Mouse (Mus musculus) hindbrain, embryonic 16.5 days (tissue): ENCODE results near the gene Prkcg. TPM values are rescaled to one million over a fixed set of nuclear protein-coding genes. Genes with fewer than 3 reads are reported as not detected.

Experiments used
- ATAC-seq: fragments of 200-750 bp; cut with Nextera tagmentation; 2 replicates; pipeline ENCODE4 v1.8.0; 2017; ENCODE audit warnings: moderate TSS enrichment, moderate library complexity
- H3K27ac ChIP-seq: fragments of 300-500 bp; sonication (generic); 2 replicates; pipeline ENCODE4 v1.5.1; 2014; ENCODE audit warnings: low read depth, mild to moderate bottlenecking, control low read depth, low read length, moderate library complexity
- H3K27me3 ChIP-seq: fragments of 300-500 bp; sonication (generic); replicated peaks from 2 replicates; pipeline ENCODE4 v1.6.1; 2014; ENCODE audit warnings: low read length; ENCODE audit not compliant: control insufficient read depth, insufficient read depth
- H3K36me3 ChIP-seq: fragments of 300-500 bp; sonication (generic); 2 replicates; pipeline ENCODE4 v1.6.1; 2014; ENCODE audit warnings: mild to moderate bottlenecking, low read length, moderate library complexity, mixed read lengths; ENCODE audit not compliant: control insufficient read depth, insufficient read depth
- H3K4me1 ChIP-seq: fragments of 300-500 bp; sonication (generic); 2 replicates; pipeline ENCODE4 v1.6.1; 2014; ENCODE audit warnings: low read depth, low read length; ENCODE audit not compliant: control insufficient read depth, insufficient read depth
- H3K4me2 ChIP-seq: fragments of 300-500 bp; sonication (generic); 2 replicates; pipeline ENCODE4 v1.6.1; 2014; ENCODE audit warnings: mild to moderate bottlenecking, low read length, control low read depth, moderate library complexity
- H3K4me3 ChIP-seq: fragments of 300-500 bp; sonication (generic); 2 replicates; pipeline ENCODE4 v1.5.1; 2014; ENCODE audit warnings: mild to moderate bottlenecking, low read length, control low read depth, moderate library complexity
- H3K9ac ChIP-seq: fragments of 300-500 bp; sonication (generic); 2 replicates; pipeline ENCODE4 v1.6.1; 2014; ENCODE audit warnings: low read depth, mild to moderate bottlenecking, control low read depth, low read length, moderate library complexity
- H3K9me3 ChIP-seq: fragments of 300-500 bp; sonication (generic); 2 replicates; pipeline ENCODE4 v1.6.1; 2014; ENCODE audit warnings: mild to moderate bottlenecking, low read length, moderate library complexity; ENCODE audit not compliant: control insufficient read depth
- WGBS: fragments of 180-500 bp; shearing (Covaris S2); extraction: QIAGEN DNeasy Blood & Tissue Kit; methylation state at CpG from one replicate; pipeline ENCODE4 v1.1.7; 2014; 5-methylcytosine and 5-hydroxymethylcytosine counted together
- polyA plus RNA-seq: library from polyadenylated mRNA; unstranded; fragments of >200 nt; fragmentation: Nextera tagmentation; extraction: Ambion mirVana; gene quantifications from 2 replicates; pipeline ENCODE4 v1.2.1, GENCODE M21; 2015

The Prkcg gene
- polyA plus RNA-seq, 1 experiment from 2014 or later, result 2.3 TPM

GRCm38 (mm10) chr7:3296711-3297110, 7.7 kb downstream of the Prkcg start:
- H3K27me3 ChIP-seq, result peaks cover 10% of the 10 kb centered on the region
- 94% methylated on average over 16 of the region's 16 CpGs for WGBS
- H3K9me3 ChIP-seq, result no peaks in the 10 kb centered on the region
- peaks cover 5% of the 10 kb centered on the region for H3K4me1 ChIP-seq
- H3K27ac ChIP-seq, result no peak overlapping the region
- H3K36me3 ChIP-seq, result peaks cover 24% of the 10 kb centered on the region
- H3K4me3 ChIP-seq, result no peak overlapping the region
- ATAC-seq, result no peak
- no peak overlapping the region for H3K4me2 ChIP-seq
- H3K9ac ChIP-seq, result no peak overlapping the region

DNA sequence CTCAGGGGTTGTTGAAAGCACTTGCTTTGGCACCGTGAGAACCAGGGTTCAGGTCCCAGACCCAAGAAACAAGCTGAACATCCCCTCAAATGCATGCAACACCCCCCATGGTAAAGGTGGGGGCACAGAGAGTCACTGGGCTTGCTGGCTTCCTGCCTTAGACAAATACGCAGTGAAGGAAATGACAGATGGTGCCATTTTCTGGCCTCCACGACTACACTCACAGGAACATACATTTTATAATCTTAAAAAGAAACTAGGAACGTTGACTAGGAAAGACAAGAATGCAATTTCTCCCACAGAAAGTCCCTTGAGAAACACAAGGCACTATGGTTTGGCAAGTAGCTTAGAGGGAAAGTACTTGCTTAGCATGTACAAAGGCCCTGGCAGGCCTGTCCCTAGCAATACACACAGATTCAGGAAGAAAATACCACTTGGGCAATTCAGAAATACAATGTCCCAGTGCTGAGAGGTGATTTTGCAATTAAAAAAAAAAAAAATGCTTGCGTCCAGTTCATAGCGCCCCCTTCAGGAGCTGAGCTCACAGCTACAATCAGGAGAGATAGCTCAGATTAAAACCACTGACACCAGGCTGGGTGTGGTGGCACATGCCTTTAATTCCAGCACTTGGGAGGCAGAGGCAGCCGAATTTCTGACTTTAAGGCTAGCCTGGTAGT, 11.1 kb downstream of the Prkcg start:
- no peak for ATAC-seq
- H3K9me3 ChIP-seq, result no peaks in the 10 kb centered on the region
- peaks cover 25% of the 10 kb centered on the region for H3K4me1 ChIP-seq
- 50% methylated on average over 7 of the region's 7 CpGs for WGBS
- H3K9ac ChIP-seq, result no peak overlapping the region
- no peak overlapping the region for H3K4me3 ChIP-seq
- H3K27me3 ChIP-seq, result peaks cover 12% of the 10 kb centered on the region
- peaks cover 18% of the 10 kb centered on the region for H3K36me3 ChIP-seq
- H3K4me2 ChIP-seq, result no peak overlapping the region
- H3K27ac ChIP-seq, result no peak overlapping the region

- Histone ChIP-seq H3K4me2 (no peak overlapping the region), H3K4me1 (peaks cover 25% of the 10 kb centered on the region), H3K27ac (no peak overlapping the region), H3K36me3 (peaks cover 18% of the 10 kb centered on the region), H3K9me3 (no peaks in the 10 kb centered on the region), H3K27me3 (peaks cover 12% of the 10 kb centered on the region), H3K4me3 (no peak overlapping the region), H3K9ac (no peak overlapping the region)
- ATAC-seq, result no peak
- WGBS, result 74% methylated on average over 8 of the region's 8 CpGs
Measured at GRCm38 (mm10) chr7:3300891-3301627, 12.1 kb downstream of the Prkcg start.

GRCm38 (mm10) chr7:3301628-3302555, 12.9 kb downstream of the Prkcg start:
- H3K36me3 ChIP-seq, result peaks cover 12% of the 10 kb centered on the region
- H3K9ac ChIP-seq, result 0 out of 2 replicates have a peak overlapping the region, but pooled peaks have one; percentile 36
- peak; percentile 50 for ATAC-seq
- H3K4me2 ChIP-seq, result peak overlapping the region; percentile 95
- H3K27me3 ChIP-seq, result peaks cover 12% of the 10 kb centered on the region
- peak overlapping the region; percentile 27 for H3K4me3 ChIP-seq
- WGBS, result 7% methylated on average over 33 of the region's 33 CpGs
- H3K27ac ChIP-seq, result no peak overlapping the region
- H3K4me1 ChIP-seq, result peaks cover 25% of the 10 kb centered on the region
- H3K9me3 ChIP-seq, result no peaks in the 10 kb centered on the region

DNA sequence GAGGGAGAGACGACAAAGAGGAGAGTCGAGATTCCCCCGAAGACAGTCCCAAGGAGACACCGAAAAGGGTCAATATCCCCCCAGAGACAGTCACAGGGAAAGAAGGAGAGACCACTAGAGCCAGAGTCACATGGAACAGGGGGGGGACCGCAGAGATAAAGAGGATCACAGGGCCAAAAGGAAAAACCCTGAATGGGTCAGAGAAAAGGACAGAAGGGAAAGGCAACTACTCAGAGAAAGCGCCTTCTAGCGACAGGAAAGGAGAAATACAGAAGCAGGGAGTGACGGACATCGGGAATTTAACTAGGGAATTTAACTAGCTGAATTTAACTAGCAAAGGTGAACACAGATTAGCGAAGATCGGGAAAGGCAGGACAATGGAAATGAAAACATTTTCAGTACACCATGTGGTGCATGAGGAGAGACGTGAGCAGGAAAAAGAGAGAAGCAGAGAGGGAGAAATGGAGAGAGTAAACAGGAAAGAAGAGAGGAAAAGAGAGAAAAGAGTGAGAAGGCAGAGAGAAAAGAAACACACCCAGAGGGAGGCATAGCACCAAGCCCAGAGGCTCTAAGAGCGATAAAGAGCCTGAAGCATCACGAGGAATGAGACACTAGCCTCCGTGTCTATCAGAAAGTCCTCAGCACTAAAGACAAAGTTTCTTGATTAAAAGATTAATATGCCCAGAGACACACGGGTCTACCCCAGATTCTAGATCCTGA, 13.7 kb downstream of the Prkcg start:
- H3K4me2 ChIP-seq, result peak overlapping the region; percentile 95
- peaks cover 25% of the 10 kb centered on the region for H3K4me1 ChIP-seq
- H3K36me3 ChIP-seq, result peaks cover 4% of the 10 kb centered on the region; the same call in 1 of the 2 replicates
- H3K27ac ChIP-seq, result no peak overlapping the region
- H3K4me3 ChIP-seq, result peak overlapping the region; percentile 42
- WGBS, result 2% methylated on average over 16 of the region's 16 CpGs
- peaks cover 12% of the 10 kb centered on the region for H3K27me3 ChIP-seq
- H3K9me3 ChIP-seq, result no peaks in the 10 kb centered on the region
- no peak; the same call in none of the 2 replicates for ATAC-seq
- peak overlapping the region; percentile 59; the same call in 1 of the 2 replicates for H3K9ac ChIP-seq

GRCm38 (mm10) chr7:3303276-3303781, 14.3 kb downstream of the Prkcg start:
- 0% methylated on average over 21 of the region's 29 CpGs for WGBS
- H3K9me3 ChIP-seq, result no peaks in the 10 kb centered on the region
- peaks cover 25% of the 10 kb centered on the region for H3K4me1 ChIP-seq
- H3K36me3 ChIP-seq, result 0 out of 2 replicates have a peak, but pooled peaks cover 2% of the 10 kb centered on the region
- H3K4me3 ChIP-seq, result peak overlapping the region; percentile 42
- H3K9ac ChIP-seq, result peak overlapping the region; percentile 59
- H3K27me3 ChIP-seq, result peaks cover 12% of the 10 kb centered on the region
- peak; percentile 73 for ATAC-seq
- H3K27ac ChIP-seq, result no peak overlapping the region
- H3K4me2 ChIP-seq, result peak overlapping the region; percentile 95

- Histone ChIP-seq H3K9ac (peak overlapping the region; percentile 59), H3K27ac (no peak overlapping the region), H3K4me1 (peaks cover 25% of the 10 kb centered on the region), H3K4me3 (peak overlapping the region; percentile 42), H3K36me3 (0 out of 2 replicates have a peak, but pooled peaks cover 2% of the 10 kb centered on the region), H3K9me3 (no peaks in the 10 kb centered on the region), H3K27me3 (peaks cover 12% of the 10 kb centered on the region), H3K4me2 (peak overlapping the region; percentile 95)
- ATAC-seq, result peak; percentile 41
- 2% methylated on average over 12 of the region's 12 CpGs for WGBS
Measured at GRCm38 (mm10) chr7:3303789-3304188, 14.8 kb downstream of the Prkcg start.

- peak overlapping the region; percentile 42 for H3K4me3 ChIP-seq
- peak overlapping the region; percentile 95 for H3K4me2 ChIP-seq
- no peak overlapping the region for H3K27ac ChIP-seq
- 1% methylated on average over 10 of the region's 10 CpGs for WGBS
- peak overlapping the region; percentile 59 for H3K9ac ChIP-seq
- ATAC-seq, result peak; percentile 34
- H3K36me3 ChIP-seq, result 0 out of 2 replicates have a peak, but pooled peaks cover 2% of the 10 kb centered on the region
- peaks cover 12% of the 10 kb centered on the region for H3K27me3 ChIP-seq
- no peaks in the 10 kb centered on the region for H3K9me3 ChIP-seq
- H3K4me1 ChIP-seq, result peaks cover 25% of the 10 kb centered on the region
Measured at GRCm38 (mm10) chr7:3304298-3304697, 15.3 kb downstream of the Prkcg start.
